Mouse (Mus musculus) left cerebral cortex, adult 8-10 months (tissue): ENCODE results near the gene Lrrtm4. TPM values are rescaled to one million over a fixed set of nuclear protein-coding genes. Genes with fewer than 3 reads are reported as not detected.

Source experiments
- DNase-seq, 2 experiments: peaks; one replicate each; pipeline ENCODE4 v3.0.0; 2022; ENCODE audit warnings: low spot score in 2 of 2
- total RNA-seq, 4 experiments: library from RNA; stranded (reverse); gene quantifications; 2 replicates each; pipeline ENCODE4 v1.2.4; 2022

Lrrtm4 gene
- 10 to 100 TPM; 47.8 to 59.9 (median 55.6) TPM for total RNA-seq

GRCm38 (mm10) chr6:80018765-80019164 is at the start of gene Lrrtm4:
Gene Lrrtm4, plus strand, starts transcription at chr6:80018877.
- DNase-seq, result peak; percentile 54 to 61

DNA sequence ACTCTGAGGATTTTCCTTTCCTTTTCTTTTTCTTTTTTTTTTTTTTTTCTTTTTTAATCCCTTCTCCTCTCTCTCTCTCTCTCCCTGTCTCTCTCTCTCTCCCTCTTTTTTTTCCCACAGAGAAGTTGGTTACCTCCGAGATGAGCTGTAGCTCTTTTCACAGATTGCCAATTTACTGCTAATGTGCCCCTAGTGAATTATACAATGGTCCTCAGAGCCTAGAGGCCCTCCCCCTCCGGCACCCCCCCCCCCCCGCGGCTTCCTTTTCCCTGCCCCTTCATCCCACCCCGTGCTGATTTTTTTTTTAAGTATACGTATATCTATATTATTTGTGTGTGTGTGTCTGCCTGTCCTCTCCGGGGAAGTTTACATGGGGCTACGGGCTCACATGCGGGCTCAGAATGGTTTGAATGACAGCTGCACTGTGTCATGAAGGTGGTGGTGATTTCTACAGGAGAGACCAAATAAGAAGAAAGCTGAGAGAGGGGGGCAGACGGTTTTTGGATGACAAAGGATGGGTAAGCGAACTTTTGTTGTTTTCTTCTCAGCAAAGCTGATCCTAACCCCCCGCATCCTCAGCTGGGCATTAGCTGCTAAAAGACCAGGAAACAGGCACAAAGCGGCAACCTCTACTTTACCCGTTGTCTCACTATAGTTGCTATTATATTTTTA is 648 bp downstream of the Lrrtm4 start:
- no peak for DNase-seq

GRCm38 (mm10) chr6:80019861-80020230 is 1.2 kb downstream of the Lrrtm4 start:
- DNase-seq, result no peak

- no peak for DNase-seq
Measured at GRCm38 (mm10) chr6:80056849-80057248, 38.2 kb downstream of the Lrrtm4 start.

DNA sequence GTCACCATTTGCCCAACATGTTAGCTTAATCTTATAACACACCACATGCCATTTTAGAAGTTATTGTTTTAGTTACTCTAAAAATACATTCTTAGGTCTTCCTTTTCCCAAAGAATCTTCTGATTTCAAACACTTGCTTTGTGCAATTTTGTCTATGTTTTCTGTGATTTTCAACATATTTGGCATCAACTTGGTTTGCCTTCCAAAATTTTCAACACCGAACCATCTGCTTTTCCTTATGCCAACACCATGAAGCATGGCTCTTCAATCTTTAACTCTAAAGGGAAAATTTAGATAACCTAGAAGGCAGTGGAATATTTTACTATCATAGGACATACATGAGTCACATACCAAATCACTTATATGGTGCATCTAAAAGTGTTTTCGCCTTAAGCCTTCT is 59.3 kb downstream of the Lrrtm4 start:
- DNase-seq, result no peak

- DNase-seq, result no peak
Measured at GRCm38 (mm10) chr6:80079290-80079689, 60.6 kb downstream of the Lrrtm4 start.

- DNase-seq, result no peak
Measured at GRCm38 (mm10) chr6:80094909-80095308, 76.2 kb downstream of the Lrrtm4 start.

DNA sequence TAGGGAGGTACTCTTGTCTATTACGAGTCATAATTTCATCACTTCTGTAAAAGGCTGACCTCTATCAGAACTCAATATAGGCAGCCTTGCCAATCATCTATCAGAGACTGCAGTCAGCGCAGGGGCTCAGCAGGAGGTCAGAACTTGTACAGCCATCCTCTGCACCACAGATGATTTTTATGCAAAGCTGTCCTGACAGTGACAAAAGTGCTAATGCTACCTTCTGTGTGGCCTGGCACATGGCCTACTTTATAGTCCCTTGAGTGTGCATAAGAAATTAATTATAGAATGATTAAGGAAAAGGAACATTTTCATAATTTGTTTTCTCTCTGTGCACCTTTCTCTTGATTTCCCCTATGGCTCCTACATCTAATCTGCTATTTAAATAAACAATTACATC is 86.7 kb downstream of the Lrrtm4 start:
- no peak for DNase-seq

- DNase-seq, result no peak
Measured at GRCm38 (mm10) chr6:80105843-80106242, 87.2 kb downstream of the Lrrtm4 start.

DNA sequence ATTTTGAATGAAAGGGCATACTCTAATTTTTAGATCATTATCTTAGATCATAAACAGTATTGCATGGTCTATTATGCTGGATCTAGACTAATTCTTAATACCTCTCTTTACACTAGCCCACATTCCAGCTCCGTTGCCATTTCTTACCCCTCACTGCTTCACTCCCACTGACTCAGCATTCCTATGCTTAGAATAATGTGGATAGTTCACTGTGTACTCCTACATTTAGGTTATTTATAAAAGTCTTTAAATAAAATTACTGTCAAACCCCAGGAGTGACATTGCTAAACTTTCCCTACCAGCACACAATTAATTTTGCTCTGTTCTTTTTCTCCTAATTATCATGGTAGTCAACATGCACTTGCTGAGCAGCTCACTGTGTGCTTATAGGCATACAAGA is 107.7 kb downstream of the Lrrtm4 start:
- no peak for DNase-seq

DNA sequence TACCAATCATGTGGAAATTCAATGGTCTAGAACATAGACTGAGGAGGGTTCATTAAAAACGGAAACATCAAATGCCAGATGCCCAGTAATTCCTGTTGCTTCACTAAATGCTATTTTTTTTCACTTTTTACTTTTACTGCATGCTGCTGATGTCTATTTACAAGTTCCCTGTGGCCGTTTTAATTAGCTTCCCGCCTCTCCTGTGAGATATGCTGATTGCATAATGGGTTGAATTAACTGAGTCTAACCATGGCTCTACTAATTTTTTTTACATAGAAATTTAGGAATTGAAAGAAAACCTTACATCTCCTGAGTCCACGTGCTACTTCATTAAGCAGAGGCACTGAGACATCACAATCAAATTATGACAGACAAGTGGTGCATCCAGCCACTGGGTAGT is 143.9 kb downstream of the Lrrtm4 start:
- no peak for DNase-seq

DNA sequence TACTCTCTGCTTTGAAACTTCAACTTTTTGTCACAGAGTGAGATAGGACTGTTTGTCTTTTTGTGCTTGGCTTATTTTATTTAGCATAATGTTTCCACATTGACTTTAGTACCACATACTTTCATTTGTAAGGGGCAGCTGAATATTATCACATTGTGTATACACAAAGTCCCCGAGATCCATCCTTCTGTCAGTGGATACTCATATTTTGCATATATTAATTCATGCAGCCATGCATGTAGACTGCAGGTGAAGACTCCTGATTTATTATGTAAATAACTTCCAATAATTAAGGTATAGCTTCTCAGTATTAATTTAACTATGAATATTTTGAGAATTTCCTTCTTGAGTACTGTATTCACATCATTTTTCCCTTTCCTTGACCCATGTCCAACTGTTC is 163.2 kb downstream of the Lrrtm4 start:
- DNase-seq, result no peak

GRCm38 (mm10) chr6:80182353-80182752 is 163.7 kb downstream of the Lrrtm4 start:
- DNase-seq, result no peak

GRCm38 (mm10) chr6:80185489-80186113 is 166.9 kb downstream of the Lrrtm4 start:
- no peak for DNase-seq

GRCm38 (mm10) chr6:80186791-80187190 is 168.1 kb downstream of the Lrrtm4 start:
- DNase-seq, result no peak

DNA sequence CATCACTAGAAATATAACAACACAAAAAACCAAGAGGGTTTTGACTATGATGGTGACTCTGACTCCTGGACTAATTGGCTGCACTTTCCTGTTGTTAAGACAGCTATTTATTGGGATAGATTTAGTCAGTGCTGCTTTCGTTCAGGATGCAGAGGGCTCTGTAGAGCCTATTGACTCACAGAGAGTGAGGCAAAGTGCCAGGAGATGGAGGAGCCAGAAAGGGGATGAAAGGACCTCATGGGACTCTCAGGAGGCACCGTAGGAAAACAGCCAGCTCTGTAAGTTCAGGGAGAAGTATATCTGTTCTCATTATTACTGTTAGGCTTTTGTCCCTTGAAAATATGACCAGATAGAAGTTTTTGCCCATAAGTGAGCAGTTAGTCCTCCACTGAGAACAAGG is 190.8 kb downstream of the Lrrtm4 start:
- no peak for DNase-seq

- no peak for DNase-seq
Measured at GRCm38 (mm10) chr6:80210281-80210680, 191.6 kb downstream of the Lrrtm4 start.

DNA sequence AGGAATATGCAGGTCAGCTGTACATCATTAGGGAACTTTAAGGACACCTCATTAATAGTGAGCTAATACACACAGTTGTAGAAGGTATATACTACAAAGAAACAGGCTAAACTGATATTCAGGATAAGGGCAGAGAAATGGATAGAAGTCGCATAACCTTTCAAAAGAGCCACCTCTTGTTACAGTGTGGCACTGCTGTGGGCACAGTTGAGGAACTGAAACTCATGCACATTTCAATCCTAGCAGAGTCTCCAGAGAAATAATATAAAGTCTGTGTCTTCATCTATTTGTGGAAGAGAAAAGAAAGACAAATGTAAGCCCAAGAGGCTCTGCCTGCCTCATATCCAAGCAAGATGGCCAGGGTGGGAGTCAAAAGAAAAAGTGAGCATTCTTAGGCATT is 242.9 kb downstream of the Lrrtm4 start:
- DNase-seq, result no peak

DNA sequence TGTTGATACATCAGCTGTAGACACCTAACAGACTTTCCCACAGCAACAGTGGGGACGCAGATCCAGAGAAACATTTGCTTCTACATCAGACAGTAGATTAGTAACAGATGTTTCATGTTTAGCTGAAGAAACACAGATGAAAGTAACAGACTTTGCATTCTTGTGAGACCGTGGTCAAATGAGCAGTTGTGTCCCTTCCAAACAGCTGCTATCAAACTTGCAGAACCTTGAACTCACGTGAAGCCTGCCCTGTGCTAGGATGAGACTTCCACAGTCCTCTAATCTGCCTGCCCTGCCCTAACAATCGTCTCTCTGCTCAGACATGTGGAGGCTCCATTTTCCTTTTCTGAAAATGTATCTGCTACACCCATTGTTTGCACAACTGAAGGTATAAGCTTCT is 245.3 kb downstream of the Lrrtm4 start:
- no peak for DNase-seq

DNA sequence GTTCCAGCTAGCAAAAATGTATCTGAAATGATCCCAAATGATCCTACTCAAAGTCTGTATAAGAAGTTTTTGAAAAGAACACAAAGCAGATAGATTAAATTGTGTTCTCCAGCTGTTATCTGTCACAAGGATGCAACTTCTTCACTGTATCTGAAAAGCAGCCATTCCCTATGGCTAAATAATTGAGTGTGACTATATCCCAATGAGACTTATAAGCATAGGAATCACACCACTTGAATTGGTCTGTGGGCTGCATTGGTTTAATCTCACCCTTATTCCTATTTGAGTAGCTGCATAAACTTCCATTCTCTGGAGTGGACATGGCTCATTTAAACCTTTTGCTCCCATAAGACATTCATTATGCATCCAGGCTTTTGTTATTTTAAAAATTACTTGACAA is 245.9 kb downstream of the Lrrtm4 start:
- DNase-seq, result no peak

DNA sequence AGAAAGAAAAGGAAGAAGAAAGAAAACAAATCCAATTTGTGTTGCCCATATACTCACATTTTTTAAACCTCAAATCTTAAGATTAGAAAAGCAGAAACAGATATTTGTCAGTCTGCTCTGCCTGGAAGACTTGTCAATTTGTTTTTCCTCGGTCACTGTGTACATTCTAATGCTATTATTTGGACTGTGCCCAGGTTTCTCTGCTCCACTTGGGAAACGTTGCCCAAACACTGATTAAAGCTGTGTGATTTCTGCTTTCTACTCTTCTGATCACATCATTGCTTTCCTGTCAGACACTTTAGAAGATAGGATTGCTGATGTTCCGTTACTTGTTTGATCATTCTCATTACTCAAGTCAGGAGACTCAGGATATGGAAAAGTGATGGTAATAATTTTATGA is 247.1 kb downstream of the Lrrtm4 start:
- DNase-seq, result no peak

- DNase-seq, result no peak
Measured at GRCm38 (mm10) chr6:80286968-80287367, 268.3 kb downstream of the Lrrtm4 start.

DNA sequence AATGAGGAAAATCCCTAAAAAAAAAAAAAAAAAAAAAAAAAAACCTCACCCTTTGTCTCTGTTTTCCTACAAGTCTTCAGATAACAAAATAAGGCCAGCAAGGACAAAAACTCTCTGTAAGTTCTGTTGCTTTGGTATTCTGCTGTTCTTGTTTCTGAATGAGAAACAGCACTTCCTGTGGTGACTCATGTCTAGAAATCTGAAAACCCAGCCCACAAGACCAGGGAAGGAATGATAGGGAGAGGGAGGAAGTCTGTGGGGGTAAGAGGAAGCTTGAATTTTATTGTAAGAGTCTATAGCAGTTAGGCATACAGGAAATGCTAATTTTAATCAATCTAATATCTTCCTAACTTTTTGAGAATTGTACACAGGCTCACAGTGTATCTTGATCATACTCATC is 283.2 kb downstream of the Lrrtm4 start:
- no peak for DNase-seq
